Mouse (Mus musculus): ENCODE results near the gene Rgs12.

Gene Rgs12

GRCm38 (mm10) chr5:34981734-34982133 is 32.5 kb downstream of the Rgs12 start:
- no peak for DNase-seq (ENCODE audit: low spot score)

GRCm38 (mm10) chr5:34984933-34985332 is 35.7 kb downstream of the Rgs12 start:
- DNase-seq (ENCODE audit: low spot score): no peak

- peak; percentile 87 for DNase-seq (ENCODE audit: low spot score)
Measured at GRCm38 (mm10) chr5:34985867-34986266, 36.6 kb downstream of the Rgs12 start.

- no peak for DNase-seq (ENCODE audit: low spot score)
Measured at GRCm38 (mm10) chr5:34987396-34987795, 38.2 kb downstream of the Rgs12 start.

- no peak for DNase-seq (ENCODE audit: low spot score)
Measured at GRCm38 (mm10) chr5:34988690-34989089, 39.4 kb downstream of the Rgs12 start.

- DNase-seq (ENCODE audit: low spot score): no peak
Measured at GRCm38 (mm10) chr5:34989321-34989772, 40.1 kb downstream of the Rgs12 start.

GRCm38 (mm10) chr5:34998754-34999153 is 49.5 kb downstream of the Rgs12 start:
- DNase-seq (ENCODE audit: low spot score): no peak

- DNase-seq (ENCODE audit: low spot score): no peak
Measured at GRCm38 (mm10) chr5:34999281-34999680, 50.0 kb downstream of the Rgs12 start.

GRCm38 (mm10) chr5:35000323-35000722 is 51.1 kb downstream of the Rgs12 start:
- DNase-seq (ENCODE audit: low spot score): no peak

- no peak for DNase-seq (ENCODE audit: low spot score)
Measured at GRCm38 (mm10) chr5:35001144-35001543, 51.9 kb downstream of the Rgs12 start.

- no peak for DNase-seq (ENCODE audit: low spot score)
Measured at GRCm38 (mm10) chr5:35003611-35004162, 54.4 kb downstream of the Rgs12 start.

- no peak for DNase-seq (ENCODE audit: low spot score)
Measured at GRCm38 (mm10) chr5:35004769-35005168, 55.5 kb downstream of the Rgs12 start.

GRCm38 (mm10) chr5:35005659-35006058 is 56.4 kb downstream of the Rgs12 start:
- no peak for DNase-seq (ENCODE audit: low spot score)

- DNase-seq (ENCODE audit: low spot score): no peak
Measured at GRCm38 (mm10) chr5:35006599-35006998, 57.4 kb downstream of the Rgs12 start.

- no peak for DNase-seq (ENCODE audit: low spot score)
Measured at GRCm38 (mm10) chr5:35009163-35009562, 59.9 kb downstream of the Rgs12 start.

GRCm38 (mm10) chr5:35010656-35011055 is 61.4 kb downstream of the Rgs12 start:
- no peak for DNase-seq (ENCODE audit: low spot score)

GRCm38 (mm10) chr5:35011156-35011923 is 62.1 kb downstream of the Rgs12 start:
- no peak for DNase-seq (ENCODE audit: low spot score)

- DNase-seq (ENCODE audit: low spot score): no peak
Measured at GRCm38 (mm10) chr5:35014036-35014435, 64.8 kb downstream of the Rgs12 start.

- DNase-seq (ENCODE audit: low spot score): no peak
Measured at GRCm38 (mm10) chr5:35019673-35020300, 70.5 kb downstream of the Rgs12 start.

GRCm38 (mm10) chr5:35020410-35021241 is 71.4 kb downstream of the Rgs12 start:
- DNase-seq (ENCODE audit: low spot score): no peak

GRCm38 (mm10) chr5:35024975-35025374 is 75.7 kb downstream of the Rgs12 start:
- DNase-seq (ENCODE audit: low spot score): peak; percentile 66

- DNase-seq (ENCODE audit: low spot score): no peak
Measured at GRCm38 (mm10) chr5:35029303-35029702, 80.1 kb downstream of the Rgs12 start.

Measured in urinary bladder, postnatal 25 days (tissue).